Mouse (Mus musculus) thymus, adult 2 months (tissue): ENCODE results near the gene Lars2.
"Not testable (repeated sequence)": the region's sequence is repeated elsewhere in the genome, so short reads cannot be mapped to it uniquely, and the experiment has no call there.

Source experiments
- CTCF ChIP-seq: fragments of 200-500 bp; IDR thresholded peaks from 2 replicates; pipeline ENCODE4 v1.5.1; 2012; ENCODE audit warnings: mild to moderate bottlenecking, control low read depth, low read length, moderate library complexity, borderline replicate concordance; ENCODE audit not compliant: control insufficient read depth, poor library complexity, insufficient read depth; ENCODE audit errors: extremely low read depth
- POLR2A ChIP-seq: fragments of 200-500 bp; IDR thresholded peaks from 2 replicates; pipeline ENCODE4 v1.6.1; 2012; ENCODE audit warnings: mild to moderate bottlenecking, low read length, control low read depth, moderate library complexity; ENCODE audit not compliant: control insufficient read depth, poor library complexity, insufficient read depth; ENCODE audit errors: extremely low read depth

GRCm38 (mm10) chr9:123349286-123349685 lies 17.4 kb upstream of the Lars2 start:
- not testable (repeated sequence) for TF ChIP-seq CTCF, POLR2A
